Mouse (Mus musculus) spleen, adult 2 months (tissue): ENCODE data around the gene Btf3. TPM values are rescaled to one million over a fixed set of nuclear protein-coding genes. Genes with fewer than 3 reads are reported as not detected.
A peak's percentile ranks its signal among the peaks of the same experiment; 100 is the strongest.

Experiments
- DNase-seq, 2 experiments: peaks; one replicate each; pipeline versions ENCODE4 v3.0.0 to v3.0.0-alpha.2; 2012 to 2021; ENCODE audit warnings: low spot score in 2 of 2, low read depth in 1 of 2
- H3K27ac ChIP-seq: fragments of 200-500 bp; 2 replicates; pipeline ENCODE4 v1.5.1; 2012; ENCODE audit warnings: low read length, inconsistent platforms; ENCODE audit not compliant: insufficient read depth
- H3K27me3 ChIP-seq: fragments of 200-500 bp; 2 replicates; pipeline ENCODE4 v1.6.1; 2012; ENCODE audit warnings: mild to moderate bottlenecking, moderate library complexity, low read length, inconsistent platforms; ENCODE audit not compliant: control insufficient read depth, insufficient read depth
- H3K36me3 ChIP-seq: fragments of 200-500 bp; 2 replicates; pipeline ENCODE4 v1.6.1; 2012; ENCODE audit warnings: mild to moderate bottlenecking, low read length, inconsistent platforms; ENCODE audit not compliant: control insufficient read depth, insufficient read depth
- H3K4me1 ChIP-seq: fragments of 200-500 bp; 2 replicates; pipeline ENCODE4 v1.6.1; 2011; ENCODE audit warnings: inconsistent platforms; ENCODE audit not compliant: control insufficient read depth, insufficient read depth, insufficient read length
- H3K4me3 ChIP-seq: fragments of 200-500 bp; 2 replicates; pipeline ENCODE4 v1.5.1; 2011; ENCODE audit warnings: mild to moderate bottlenecking, inconsistent platforms; ENCODE audit not compliant: insufficient read depth, insufficient read length; ENCODE audit errors: extremely low read depth
- CTCF ChIP-seq: fragments of 200-500 bp; IDR thresholded peaks from 2 replicates; pipeline ENCODE4 v1.5.1; 2011; ENCODE audit warnings: mild to moderate bottlenecking, inconsistent platforms; ENCODE audit not compliant: insufficient read depth, insufficient read length, insufficient replicate concordance; ENCODE audit errors: extremely low read depth
- POLR2A ChIP-seq: fragments of 200-500 bp; IDR thresholded peaks from 2 replicates; pipeline ENCODE4 v1.6.1; 2011; ENCODE audit warnings: low read depth, low read length, inconsistent platforms
- WGBS: fragments of 180-500 bp; shearing (Covaris S2); methylation state at CpG from one replicate; pipeline ENCODE4 v1.1.7; 2018; 5-methylcytosine and 5-hydroxymethylcytosine counted together
- polyA plus RNA-seq: library from polyadenylated mRNA; depleted of rRNA; stranded (reverse); fragments of >200 nt; gene quantifications from 2 replicates; pipeline ENCODE4 v1.2.3, GENCODE M21; 2012

The Btf3 gene
- polyA plus RNA-seq, 1 experiment = 83.0 TPM

GRCm38 (mm10) chr13:98298833-98299758 lies 17.7 kb downstream of the Btf3 start:
- WGBS = 60% methylated on average over 21 of the region's 21 CpGs

GRCm38 (mm10) chr13:98297883-98298482 lies 18.8 kb downstream of the Btf3 start:
- DNase-seq = no peak
- WGBS = 93% methylated on average over 6 of the region's 6 CpGs
- H3K4me1 ChIP-seq = no peaks in the 10 kb centered on the region
- no peaks in the 10 kb centered on the region for H3K36me3 ChIP-seq
- H3K27ac ChIP-seq = no peak overlapping the region
- H3K27me3 ChIP-seq = no peaks in the 10 kb centered on the region
- TF ChIP-seq POLR2A (no peak), CTCF (no peak)
- H3K4me3 ChIP-seq = no peak overlapping the region

More at GRCm38 (mm10) chr13:98298833-98299758, 17.7 kb downstream of the Btf3 start:
- Histone ChIP-seq H3K36me3 (no peaks in the 10 kb centered on the region), H3K4me1 (no peaks in the 10 kb centered on the region), H3K27me3 (no peaks in the 10 kb centered on the region), H3K4me3 (no peak overlapping the region), H3K27ac (no peak overlapping the region)
- peak; percentile 15 to 55 for DNase-seq
- TF ChIP-seq CTCF (peak; percentile 61; the same call in 1 of the 2 replicates), POLR2A (no peak)

GRCm38 (mm10) chr13:98296072-98296471 lies 20.7 kb downstream of the Btf3 start:
- Histone ChIP-seq H3K36me3 (no peaks in the 10 kb centered on the region), H3K4me1 (no peaks in the 10 kb centered on the region), H3K4me3 (no peak overlapping the region), H3K27me3 (no peaks in the 10 kb centered on the region), H3K27ac (no peak overlapping the region)
- WGBS = 76% methylated on average over 5 of the region's 5 CpGs
- TF ChIP-seq POLR2A = no peak
- no peak for DNase-seq

GRCm38 (mm10) chr13:98291712-98292111 lies 25.1 kb downstream of the Btf3 start:
- no peak overlapping the region for H3K4me3 ChIP-seq
- H3K27me3 ChIP-seq = no peaks in the 10 kb centered on the region
- DNase-seq = no peak
- no peaks in the 10 kb centered on the region for H3K4me1 ChIP-seq
- H3K27ac ChIP-seq = no peak overlapping the region
- WGBS = 80% methylated on average over 8 of the region's 8 CpGs
- H3K36me3 ChIP-seq = no peaks in the 10 kb centered on the region
- TF ChIP-seq POLR2A (no peak), CTCF (no peak)

GRCm38 (mm10) chr13:98290719-98291118 lies 26.1 kb downstream of the Btf3 start:
- Histone ChIP-seq H3K36me3 (no peaks in the 10 kb centered on the region), H3K4me1 (no peaks in the 10 kb centered on the region), H3K4me3 (no peak overlapping the region), H3K27ac (no peak overlapping the region), H3K27me3 (no peaks in the 10 kb centered on the region)
- no peak for TF ChIP-seq POLR2A
- no peak for TF ChIP-seq CTCF
- 57% methylated on average over 2 of the region's 2 CpGs for WGBS
- DNase-seq = no peak

- Histone ChIP-seq H3K27ac (no peak overlapping the region), H3K27me3 (no peaks in the 10 kb centered on the region), H3K36me3 (no peaks in the 10 kb centered on the region), H3K4me3 (no peak overlapping the region), H3K4me1 (no peaks in the 10 kb centered on the region)
- no peak for TF ChIP-seq POLR2A
- no peak for TF ChIP-seq CTCF
- no peak for DNase-seq
- WGBS = 57% methylated on average over 12 of the region's 12 CpGs
These were observed 35.7 kb downstream of the Btf3 start for GRCm38 (mm10) chr13:98280990-98281650.
